Mouse (Mus musculus) liver, postnatal 0 days (tissue): ENCODE measurements around the gene Pgap3.

Source experiments
- CTCF ChIP-seq: sonication (generic); IDR thresholded peaks from 2 replicates; pipeline ENCODE4 v1.5.1; 2016; ENCODE audit warnings: antibody characterized with exemption, low read depth
- EP300 ChIP-seq: IDR thresholded peaks from 2 replicates; pipeline ENCODE4 v1.6.1; 2016; ENCODE audit warnings: antibody characterized with exemption, low read depth, mild to moderate bottlenecking

GRCm38 (mm10) chr11:98353651-98354211 is 46.6 kb downstream of the Pgap3 start:
- TF ChIP-seq CTCF (no peak), EP300 (no peak)
